Mouse (Mus musculus): ENCODE results near the gene Map4k1. TPM values are rescaled to one million over a fixed set of nuclear protein-coding genes. Genes with fewer than 3 reads are reported as not detected.
A peak's percentile ranks its signal among the peaks of the same experiment; 100 is the strongest.

The Map4k1 gene
- total and polyA plus RNA-seq, 3 experiments = 9.1 to 58.0 (median 15.9) TPM

DNA sequence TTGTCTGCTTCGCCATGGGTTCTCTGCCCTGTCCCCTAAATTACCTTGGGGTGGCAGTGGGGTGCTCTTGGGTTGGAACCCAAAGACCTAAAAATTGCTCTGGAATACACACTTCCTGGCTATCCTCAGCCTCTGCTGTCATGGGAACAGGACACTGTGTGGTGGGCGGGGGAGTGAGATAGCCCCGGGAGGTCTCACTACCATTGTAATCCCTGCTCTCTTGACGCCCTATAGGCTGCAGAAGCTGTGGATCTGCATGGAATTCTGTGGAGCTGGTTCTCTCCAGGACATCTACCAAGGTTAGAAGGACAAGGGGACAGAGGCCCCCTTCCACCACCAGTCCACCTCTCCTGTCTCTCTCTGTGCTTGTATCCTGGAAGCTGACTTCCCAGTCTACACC, 2.0 kb downstream of the Map4k1 start:
- no peak for ATAC-seq (ENCODE audit: extremely low read depth, insufficient number of reproducible peaks, low FRiP score, poor library complexity, severe bottlenecking)
- Histone ChIP-seq H3K36me3 (replicated peaks) (peaks cover 56% of the 10 kb centered on the region), H3K27me3 (ENCODE audit: insufficient read depth, low read length) (no peaks in the 10 kb centered on the region), H3K4me3 (ENCODE audit: low read depth, low read length) (no peak overlapping the region), H3K9me3 (replicated peaks) (no peaks in the 10 kb centered on the region), H3K4me1 (ENCODE audit: insufficient read depth, low read depth, low read length) (peaks cover 43% of the 10 kb centered on the region)
- TF ChIP-seq GATA1 (IDR thresholded peaks at IDR 0.05; ENCODE audit: borderline replicate concordance, low read length) = no peak
- TF ChIP-seq POLR2AphosphoS5 (IDR thresholded peaks at IDR 0.05; ENCODE audit: insufficient replicate concordance, low read depth, low read length) = no peak
- no peak for TF ChIP-seq CTCF (IDR thresholded peaks at IDR 0.05; ENCODE audit: low read depth, low read length)
- TF ChIP-seq GATA2 (IDR thresholded peaks at IDR 0.05; ENCODE audit: borderline replicate concordance, low read depth, low read length) = no peak
- no peak for TF ChIP-seq TAL1 (conservative IDR thresholded peaks at IDR 0.05; ENCODE audit: low read depth, low read length)
- no peak for DNase-seq (ENCODE audit: low spot score)

DNA sequence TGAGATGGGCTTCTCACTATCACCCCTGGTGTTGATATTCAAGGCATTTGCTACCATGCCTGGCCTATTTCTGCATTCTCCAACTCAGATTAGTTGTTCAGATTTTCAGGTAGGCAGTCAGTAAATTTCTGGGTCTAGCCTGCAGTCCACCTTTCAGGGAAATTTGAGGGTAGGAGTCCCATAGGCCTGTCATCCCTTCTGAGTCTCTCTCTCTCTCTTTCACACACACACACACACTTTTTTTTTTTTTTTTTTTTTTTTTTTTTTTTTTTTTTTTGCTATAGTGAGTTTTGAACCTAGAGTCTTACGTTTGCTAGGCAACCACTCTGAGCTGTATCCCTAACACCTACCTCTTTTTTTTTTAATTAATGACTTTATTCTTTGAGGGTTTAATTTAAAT, 2.6 kb downstream of the Map4k1 start:
- Histone ChIP-seq H3K36me3 (replicated peaks) (peaks cover 55% of the 10 kb centered on the region), H3K9me3 (replicated peaks) (no peaks in the 10 kb centered on the region), H3K4me3 (ENCODE audit: low read depth, low read length) (no peak overlapping the region), H3K4me1 (ENCODE audit: insufficient read depth, low read depth, low read length) (peaks cover 39% of the 10 kb centered on the region), H3K27me3 (ENCODE audit: insufficient read depth, low read length) (no peaks in the 10 kb centered on the region)
- ATAC-seq (ENCODE audit: extremely low read depth, insufficient number of reproducible peaks, low FRiP score, poor library complexity, severe bottlenecking) (no peak), DNase-seq (ENCODE audit: low spot score) (no peak)
- TF ChIP-seq TAL1 (conservative IDR thresholded peaks at IDR 0.05; ENCODE audit: low read depth, low read length) (no peak), GATA2 (IDR thresholded peaks at IDR 0.05; ENCODE audit: borderline replicate concordance, low read depth, low read length) (no peak), GATA1 (IDR thresholded peaks at IDR 0.05; ENCODE audit: borderline replicate concordance, low read length) (no peak), CTCF (IDR thresholded peaks at IDR 0.05; ENCODE audit: low read depth, low read length) (no peak), POLR2AphosphoS5 (IDR thresholded peaks at IDR 0.05; ENCODE audit: insufficient replicate concordance, low read depth, low read length) (no peak)

DNA sequence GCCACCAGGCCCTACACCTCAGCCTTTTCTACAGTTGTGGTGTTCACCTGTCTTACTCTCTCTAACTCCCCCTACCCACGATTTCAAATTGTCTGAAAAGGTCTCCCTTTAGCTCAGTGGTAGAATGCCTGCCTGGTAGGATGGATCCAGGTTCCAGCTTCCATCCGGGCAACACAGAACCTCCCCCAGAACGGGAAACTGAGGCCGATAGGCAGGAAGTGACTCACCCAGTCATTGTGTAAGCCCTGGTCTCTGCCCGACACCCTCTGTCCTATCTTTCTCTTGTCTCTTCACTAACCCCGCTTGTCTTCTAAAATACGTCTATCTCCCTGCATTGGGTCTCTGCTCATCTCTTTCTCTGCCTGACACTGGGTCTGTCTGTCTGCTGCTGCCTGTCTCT, 3.4 kb downstream of the Map4k1 start:
- H3K4me1 ChIP-seq (ENCODE audit: insufficient read depth, low read depth, low read length) = peaks cover 35% of the 10 kb centered on the region
- ATAC-seq (ENCODE audit: extremely low read depth, insufficient number of reproducible peaks, low FRiP score, poor library complexity, severe bottlenecking) = no peak
- H3K36me3 ChIP-seq (replicated peaks) = peaks cover 57% of the 10 kb centered on the region
- no peak for TF ChIP-seq TAL1 (conservative IDR thresholded peaks at IDR 0.05; ENCODE audit: low read depth, low read length)
- TF ChIP-seq CTCF (IDR thresholded peaks at IDR 0.05; ENCODE audit: low read depth, low read length) = no peak
- TF ChIP-seq GATA2 (IDR thresholded peaks at IDR 0.05; ENCODE audit: borderline replicate concordance, low read depth, low read length) = no peak
- no peak for TF ChIP-seq GATA1 (IDR thresholded peaks at IDR 0.05; ENCODE audit: borderline replicate concordance, low read length)
- TF ChIP-seq POLR2AphosphoS5 (IDR thresholded peaks at IDR 0.05; ENCODE audit: insufficient replicate concordance, low read depth, low read length) = no peak
- no peak for DNase-seq (ENCODE audit: low spot score)
- H3K4me3 ChIP-seq (ENCODE audit: low read depth, low read length) = no peak overlapping the region
- H3K27me3 ChIP-seq (ENCODE audit: insufficient read depth, low read length) = no peaks in the 10 kb centered on the region
- no peaks in the 10 kb centered on the region for H3K9me3 ChIP-seq (replicated peaks)

DNA sequence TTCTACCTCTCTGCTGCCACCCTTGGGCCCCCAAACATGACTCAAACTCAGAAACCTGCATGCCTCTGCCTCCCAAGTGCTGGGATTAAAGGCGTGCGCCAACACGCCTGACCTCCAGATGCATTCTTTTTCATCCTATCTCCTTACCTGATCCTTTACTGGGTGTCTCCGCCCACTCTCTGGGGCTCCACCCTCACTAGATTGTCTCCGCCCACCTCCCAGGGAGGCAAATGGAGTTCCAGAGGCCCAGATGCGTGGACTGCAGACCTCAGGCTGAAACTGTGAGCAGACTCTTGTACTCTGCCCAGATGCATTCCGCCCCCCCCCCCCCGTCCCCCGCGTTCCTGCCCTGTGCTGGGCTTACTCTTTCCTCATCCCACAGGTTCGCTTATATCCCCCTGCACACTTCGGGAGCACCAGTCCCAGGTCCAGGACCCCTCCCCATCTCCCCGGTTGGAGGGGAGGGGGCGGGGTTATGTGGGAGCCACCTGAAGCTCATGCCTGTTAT, 9.0 kb downstream of the Map4k1 start:
- peaks cover 85% of the 10 kb centered on the region for H3K36me3 ChIP-seq (replicated peaks)
- no peak for ATAC-seq (ENCODE audit: extremely low read depth, insufficient number of reproducible peaks, low FRiP score, poor library complexity, severe bottlenecking)

DNA sequence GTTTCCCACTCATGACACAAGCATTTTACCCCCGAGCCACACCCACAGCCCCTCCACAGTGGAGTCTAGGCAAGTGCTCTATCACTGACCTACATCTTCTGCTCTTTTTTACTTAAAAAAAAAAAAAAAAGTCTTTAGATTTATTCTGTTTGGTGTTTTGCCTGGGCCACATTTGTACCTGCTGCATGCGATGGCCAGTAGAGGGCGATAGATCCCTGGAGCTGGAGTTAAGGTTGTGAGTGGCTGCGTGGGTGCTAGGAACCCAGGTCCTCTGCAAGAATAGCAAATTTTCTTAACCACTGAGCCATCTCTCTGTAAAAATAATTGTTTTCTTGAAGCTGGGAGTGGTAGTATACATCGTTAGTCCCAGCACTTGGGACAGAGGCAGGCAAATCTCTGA, 9.8 kb downstream of the Map4k1 start:
- no peaks in the 10 kb centered on the region for H3K9me3 ChIP-seq (replicated peaks)
- peaks cover 83% of the 10 kb centered on the region for H3K36me3 ChIP-seq (replicated peaks)
- no peaks in the 10 kb centered on the region for H3K27me3 ChIP-seq (ENCODE audit: insufficient read depth, low read length)
- TF ChIP-seq GATA1 (IDR thresholded peaks at IDR 0.05; ENCODE audit: borderline replicate concordance, low read length) (no peak), CTCF (IDR thresholded peaks at IDR 0.05; ENCODE audit: low read depth, low read length) (peak; percentile 36; the same call in 1 of the 2 replicates), TAL1 (conservative IDR thresholded peaks at IDR 0.05; ENCODE audit: low read depth, low read length) (no peak)
- no peak for ATAC-seq (ENCODE audit: extremely low read depth, insufficient number of reproducible peaks, low FRiP score, poor library complexity, severe bottlenecking)
- H3K4me3 ChIP-seq (ENCODE audit: low read depth, low read length) = no peak overlapping the region
- DNase-seq (ENCODE audit: low spot score) = no peak
- H3K4me1 ChIP-seq (ENCODE audit: insufficient read depth, low read depth, low read length) = peaks cover 7% of the 10 kb centered on the region; the same call in 1 of the 2 replicates

More for the DNA sequence above, 9.0 kb downstream of the Map4k1 start:
- Histone ChIP-seq H3K9me3 (replicated peaks) (no peaks in the 10 kb centered on the region), H3K4me1 (ENCODE audit: insufficient read depth, low read depth, low read length) (peaks cover 7% of the 10 kb centered on the region; the same call in 1 of the 2 replicates), H3K4me3 (ENCODE audit: low read depth, low read length) (no peak overlapping the region), H3K27me3 (ENCODE audit: insufficient read depth, low read length) (no peaks in the 10 kb centered on the region)
- DNase-seq (ENCODE audit: low spot score) = no peak
- no peak for TF ChIP-seq CTCF (IDR thresholded peaks at IDR 0.05; ENCODE audit: low read depth, low read length)
- TF ChIP-seq GATA2 (IDR thresholded peaks at IDR 0.05; ENCODE audit: borderline replicate concordance, low read depth, low read length) = no peak
- TF ChIP-seq TAL1 (conservative IDR thresholded peaks at IDR 0.05; ENCODE audit: low read depth, low read length) = no peak
- TF ChIP-seq POLR2AphosphoS5 (IDR thresholded peaks at IDR 0.05; ENCODE audit: insufficient replicate concordance, low read depth, low read length) = no peak
- TF ChIP-seq GATA1 (IDR thresholded peaks at IDR 0.05; ENCODE audit: borderline replicate concordance, low read length) = no peak

DNA sequence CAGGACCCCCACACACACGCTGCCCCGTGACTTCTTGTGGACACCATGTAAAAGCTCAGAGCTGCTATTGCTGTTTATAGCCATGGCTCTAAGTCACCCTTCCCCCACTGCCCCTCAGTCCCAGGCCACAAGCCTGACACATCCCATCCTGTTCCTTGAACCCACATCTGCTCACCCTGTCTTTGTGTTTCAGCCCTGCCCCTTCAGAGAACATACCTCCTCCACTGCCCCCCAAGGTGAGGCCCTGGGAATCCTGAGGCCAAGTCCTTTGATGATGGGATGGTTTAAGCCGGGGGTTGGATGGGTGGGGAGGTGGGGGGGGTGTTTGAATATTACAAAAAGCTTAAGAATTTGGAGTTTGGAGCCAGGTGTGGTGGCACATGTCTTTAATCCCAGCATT, 11.1 kb downstream of the Map4k1 start:
- H3K4me3 ChIP-seq (ENCODE audit: low read depth, low read length) = no peak overlapping the region
- H3K36me3 ChIP-seq (replicated peaks) = peaks cover 71% of the 10 kb centered on the region
- TF ChIP-seq GATA1 (IDR thresholded peaks at IDR 0.05; ENCODE audit: borderline replicate concordance, low read length) = no peak
- no peak for TF ChIP-seq CTCF (IDR thresholded peaks at IDR 0.05; ENCODE audit: low read depth, low read length)
- no peak for TF ChIP-seq TAL1 (conservative IDR thresholded peaks at IDR 0.05; ENCODE audit: low read depth, low read length)
- no peak for TF ChIP-seq POLR2AphosphoS5 (IDR thresholded peaks at IDR 0.05; ENCODE audit: insufficient replicate concordance, low read depth, low read length)
- no peak for TF ChIP-seq GATA2 (IDR thresholded peaks at IDR 0.05; ENCODE audit: borderline replicate concordance, low read depth, low read length)
- no peaks in the 10 kb centered on the region for H3K9me3 ChIP-seq (replicated peaks)
- no peaks in the 10 kb centered on the region for H3K27me3 ChIP-seq (ENCODE audit: insufficient read depth, low read length)
- no peak for ATAC-seq (ENCODE audit: extremely low read depth, insufficient number of reproducible peaks, low FRiP score, poor library complexity, severe bottlenecking)
- DNase-seq (ENCODE audit: low spot score) = no peak
- H3K4me1 ChIP-seq (ENCODE audit: insufficient read depth, low read depth, low read length) = 0 out of 2 replicates have a peak, but pooled peaks cover 7% of the 10 kb centered on the region

All from G1E (cell line).